Mouse (Mus musculus) lung, adult 18-20 months (tissue): ENCODE measurements around the gene Cdk11b.
"Not testable (repeated sequence)": the region's sequence is repeated elsewhere in the genome, so short reads cannot be mapped to it uniquely, and the experiment has no call there.

Experiments
- DNase-seq, 2 experiments: peaks; one replicate each; pipeline ENCODE4 v3.0.0; 2022; ENCODE audit warnings: mixed read lengths in 2 of 2

Cdk11b gene

DNA sequence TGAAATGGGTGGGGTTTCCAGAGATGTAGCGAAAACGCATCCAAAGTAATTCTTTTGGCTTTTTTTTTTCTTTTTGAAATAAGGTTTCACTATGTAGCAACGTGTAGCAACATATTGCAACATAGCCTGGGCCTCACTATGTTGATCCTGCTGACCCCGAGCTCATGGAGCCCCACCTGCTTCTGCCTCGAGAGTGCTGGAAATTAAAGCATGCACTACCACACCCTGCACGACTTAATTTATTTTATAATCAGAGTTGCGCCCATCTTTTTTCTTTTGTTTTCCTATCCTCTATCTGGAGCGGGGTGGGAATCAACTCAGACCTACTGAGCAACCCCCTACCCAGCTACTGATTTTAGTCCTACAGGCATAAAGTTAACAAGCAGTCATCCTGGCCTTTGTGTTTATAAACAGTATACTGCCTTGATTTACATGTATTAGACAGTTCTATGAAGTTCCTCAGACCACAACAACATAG lies 45.0 kb downstream of the Cdk11b start:
- DNase-seq = no peak

DNA sequence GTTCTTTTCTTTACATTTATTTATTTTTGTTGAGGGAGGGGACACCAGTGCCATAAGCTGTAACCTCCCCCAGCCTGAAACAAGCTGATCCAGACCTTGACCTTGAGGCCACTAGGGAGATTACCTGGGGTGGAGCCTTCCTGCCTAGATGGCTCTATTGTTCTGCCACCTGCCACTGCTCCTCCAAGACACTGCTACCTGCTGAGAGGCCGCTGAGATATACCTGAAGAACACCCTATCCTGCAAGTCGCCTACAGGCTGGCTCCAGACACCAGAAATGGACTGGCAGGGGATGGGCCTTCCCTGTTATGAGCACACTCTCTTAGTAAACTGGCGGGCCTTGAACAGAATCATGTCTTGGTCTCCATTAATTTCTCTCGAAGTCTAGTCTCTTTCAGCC lies 45.6 kb downstream of the Cdk11b start:
- not testable (repeated sequence) for DNase-seq

DNA sequence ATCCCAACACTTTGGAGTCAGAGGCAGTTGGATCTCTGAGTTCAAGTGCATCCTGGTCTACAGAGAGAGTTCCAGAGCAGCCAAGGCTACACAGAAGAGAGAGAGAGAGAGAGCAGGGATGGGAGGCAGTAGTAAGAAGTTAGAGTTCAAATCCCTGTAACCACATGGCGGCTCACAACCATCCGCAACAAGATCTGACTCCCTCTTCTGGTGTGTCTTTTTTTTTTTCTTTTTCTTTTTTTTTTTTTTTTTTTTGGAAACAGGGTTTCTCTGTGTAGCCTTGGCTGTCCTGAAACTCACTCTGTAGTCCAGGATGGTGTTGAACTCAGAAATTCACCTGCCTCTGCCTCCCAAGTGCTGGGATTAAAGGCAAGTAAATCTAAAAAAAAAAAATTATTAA lies 47.4 kb downstream of the Cdk11b start:
- DNase-seq = no peak

DNA sequence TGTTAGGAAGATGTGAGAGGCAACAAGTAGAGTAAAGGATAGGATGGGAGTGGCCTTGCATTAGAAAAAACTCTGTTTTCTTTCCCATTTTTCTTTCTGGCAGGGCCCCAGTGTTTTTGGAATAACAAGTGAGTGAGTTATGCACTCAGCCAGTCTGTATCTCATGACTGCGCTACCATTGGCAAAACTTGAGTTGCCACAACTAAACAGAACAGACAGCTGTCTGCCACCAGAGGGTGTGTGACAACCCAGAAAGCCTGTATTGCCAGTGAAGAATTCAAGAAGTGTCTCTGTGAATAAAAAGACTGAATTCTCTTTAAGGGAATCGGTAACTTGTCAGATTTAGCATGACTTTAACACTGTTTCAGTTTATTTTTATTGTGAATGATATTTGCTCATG lies 51.3 kb downstream of the Cdk11b start:
- DNase-seq = no peak

DNA sequence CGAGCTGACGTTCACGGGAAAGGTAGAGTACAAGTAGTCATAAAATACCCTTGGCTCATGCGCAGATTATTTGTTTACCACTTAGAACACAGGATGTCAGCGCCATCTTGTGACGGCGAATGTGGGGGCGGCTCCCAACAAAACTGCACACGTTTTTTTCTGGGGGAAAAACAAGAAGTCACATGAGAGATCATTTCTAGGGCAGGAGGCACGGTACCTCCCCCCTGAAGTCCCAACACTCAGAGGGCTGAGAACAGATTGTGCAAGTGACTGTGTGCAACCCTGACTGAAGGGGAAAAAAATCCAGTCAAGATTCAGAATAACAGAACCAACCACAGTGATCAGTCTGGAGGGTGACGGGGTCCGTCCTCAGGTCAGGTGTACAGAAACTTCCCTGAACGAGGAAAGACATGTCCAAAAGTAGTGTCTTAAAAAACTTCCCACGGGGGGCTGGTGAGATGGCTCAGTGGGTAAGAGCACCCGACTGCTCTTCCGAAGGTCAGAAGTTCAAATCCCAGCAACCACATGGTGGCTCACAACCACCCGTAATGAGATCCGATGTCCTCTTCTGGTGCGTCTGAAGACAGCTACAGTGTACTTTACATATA lies 59.1 kb downstream of the Cdk11b start:
- DNase-seq = not testable (repeated sequence)

DNA sequence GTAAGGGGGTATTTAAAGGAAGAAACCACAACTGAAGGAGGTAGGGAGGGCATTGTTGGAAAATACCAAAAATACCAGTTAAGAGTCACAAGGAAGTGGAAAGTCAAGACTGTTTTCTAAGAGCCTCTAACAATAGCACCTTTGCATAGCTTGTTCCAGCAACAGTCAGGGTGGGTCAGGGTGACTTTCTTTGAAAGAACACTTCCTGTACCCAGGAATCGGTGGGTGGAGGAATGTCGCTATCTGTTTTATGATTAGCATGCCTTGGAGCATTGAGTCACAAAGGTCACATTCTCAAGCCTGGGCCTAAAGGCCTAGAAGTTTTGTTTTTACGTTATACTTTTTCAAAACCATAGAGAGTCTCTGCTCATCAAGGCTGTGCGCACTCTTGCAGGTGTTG lies 63.1 kb downstream of the Cdk11b start:
- DNase-seq = not testable (repeated sequence)

DNA sequence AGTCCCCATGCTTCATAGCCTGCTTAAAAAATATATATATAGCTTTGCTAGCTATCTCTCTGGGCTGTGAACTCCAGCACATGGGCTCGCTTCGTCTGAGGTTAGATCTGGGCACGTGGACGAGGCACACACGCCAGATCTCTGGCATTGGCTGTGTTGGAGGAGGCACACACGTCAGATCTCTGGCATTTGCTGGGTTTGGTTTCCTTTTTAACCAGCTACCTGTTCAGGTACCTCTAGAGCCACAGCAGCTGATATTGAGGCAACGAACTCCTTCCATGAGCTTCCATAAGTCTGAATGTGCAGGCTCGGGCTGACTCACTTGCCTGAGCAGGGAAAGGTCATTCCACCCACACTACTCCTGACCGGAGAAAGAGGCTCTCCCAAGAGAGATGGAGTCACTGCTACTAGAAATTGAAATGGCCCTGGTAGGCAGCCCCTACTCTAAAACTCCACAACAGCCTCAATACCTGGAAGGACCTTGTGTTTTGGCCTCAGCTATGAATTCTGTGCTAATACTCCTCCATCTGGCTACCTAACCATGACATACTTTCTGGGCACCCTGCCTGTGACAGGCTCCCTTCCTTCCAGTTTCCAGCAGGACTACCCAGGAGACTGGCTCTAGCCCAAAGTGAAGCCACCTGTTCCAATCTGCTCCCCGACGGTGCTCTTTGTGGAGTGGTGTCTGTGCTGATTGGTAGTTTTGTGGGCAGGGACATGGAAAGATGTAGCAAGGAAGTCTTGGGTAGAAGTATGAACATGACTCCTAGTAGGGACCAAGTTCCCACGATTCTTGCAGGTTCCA lies 66.1 kb downstream of the Cdk11b start:
- no peak for DNase-seq

DNA sequence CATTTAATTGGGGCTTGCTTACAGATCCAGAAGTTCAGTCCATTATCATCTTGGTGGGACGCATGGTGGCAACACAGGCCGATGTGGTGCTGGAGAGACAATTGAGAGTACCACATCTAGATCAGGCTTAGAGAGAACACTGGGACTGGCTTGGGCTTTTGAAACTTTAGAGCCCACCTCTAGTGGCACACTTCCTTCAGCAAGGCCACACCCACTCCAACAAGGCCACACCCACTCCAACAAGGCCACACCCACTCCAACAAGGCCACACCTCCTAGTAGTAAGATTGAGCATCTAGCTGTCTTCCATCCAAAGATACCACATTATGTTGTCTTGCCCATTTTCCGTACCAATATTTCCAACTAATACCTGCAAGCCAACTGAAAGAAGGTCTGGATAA lies 67.8 kb downstream of the Cdk11b start:
- DNase-seq = no peak

DNA sequence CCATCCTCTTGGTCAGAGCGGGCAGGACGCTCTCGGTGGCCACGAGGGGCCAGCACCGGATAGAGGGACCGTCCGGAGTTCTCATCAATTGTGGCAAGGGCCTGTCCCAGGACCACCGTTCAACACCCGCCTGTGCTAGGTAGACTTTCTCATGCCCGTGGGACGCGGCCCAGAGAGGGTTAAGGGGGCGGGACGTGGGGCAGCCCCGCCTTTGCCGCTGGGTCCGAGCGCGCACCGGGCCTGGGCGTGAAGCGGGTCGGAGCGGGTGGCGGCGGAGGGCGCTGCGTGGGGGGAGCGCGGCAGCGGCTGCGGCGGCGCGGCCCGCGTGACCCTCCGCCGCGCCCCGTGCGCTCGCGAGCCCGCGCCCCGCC lies 69.4 kb downstream of the Cdk11b start, which contains the start of gene Fndc10:
Gene Fndc10 (plus strand): TSS at position 232 of the 371 bp plus-strand sequence.
- peak; percentile 52 to 53 for DNase-seq

DNA sequence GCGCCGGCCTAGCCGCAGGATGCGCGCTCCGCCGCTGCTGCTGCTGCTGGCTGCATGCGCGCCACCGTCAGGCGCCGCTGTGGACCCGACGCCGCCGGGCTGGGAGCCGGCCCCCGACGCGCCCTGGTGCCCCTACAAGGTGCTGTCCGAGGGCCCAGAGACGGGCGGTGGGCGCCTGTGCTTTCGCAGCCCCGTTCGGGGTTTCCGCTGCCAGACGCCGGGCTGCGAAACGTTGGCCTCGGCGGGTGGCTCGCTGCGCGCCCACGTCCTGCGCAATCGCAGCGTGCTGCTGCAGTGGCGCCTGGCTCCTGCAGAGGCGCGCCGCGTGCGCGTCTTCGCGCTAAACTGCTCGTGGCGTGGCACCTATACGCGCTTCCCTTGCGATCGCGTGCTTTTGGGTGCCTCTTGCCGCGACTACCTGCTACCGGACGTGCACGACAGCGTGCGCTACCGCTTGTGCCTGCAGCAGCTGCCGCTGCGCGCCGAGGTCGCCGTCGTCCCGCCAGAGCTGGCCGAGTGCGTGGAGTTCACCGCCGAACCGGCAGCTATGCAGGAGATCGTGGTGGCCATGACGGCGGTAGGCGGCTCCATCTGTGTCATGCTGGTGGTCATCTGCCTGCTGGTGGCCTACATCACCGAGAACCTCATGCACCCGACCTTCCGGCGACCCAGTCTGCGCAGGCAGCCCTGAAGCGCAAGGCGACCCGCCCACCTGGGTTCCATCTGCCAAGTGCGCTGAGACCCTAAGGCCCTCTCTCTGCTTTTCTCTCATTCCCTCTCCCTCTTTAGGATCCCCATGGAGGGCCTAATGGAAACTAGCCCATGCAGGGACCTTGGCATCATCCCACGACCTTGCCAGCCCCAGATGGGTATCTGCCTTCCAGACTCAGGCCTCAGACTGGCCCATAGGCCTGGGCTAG lies 70.1 kb downstream of the Cdk11b start:
- DNase-seq = peak; percentile 36 to 43

DNA sequence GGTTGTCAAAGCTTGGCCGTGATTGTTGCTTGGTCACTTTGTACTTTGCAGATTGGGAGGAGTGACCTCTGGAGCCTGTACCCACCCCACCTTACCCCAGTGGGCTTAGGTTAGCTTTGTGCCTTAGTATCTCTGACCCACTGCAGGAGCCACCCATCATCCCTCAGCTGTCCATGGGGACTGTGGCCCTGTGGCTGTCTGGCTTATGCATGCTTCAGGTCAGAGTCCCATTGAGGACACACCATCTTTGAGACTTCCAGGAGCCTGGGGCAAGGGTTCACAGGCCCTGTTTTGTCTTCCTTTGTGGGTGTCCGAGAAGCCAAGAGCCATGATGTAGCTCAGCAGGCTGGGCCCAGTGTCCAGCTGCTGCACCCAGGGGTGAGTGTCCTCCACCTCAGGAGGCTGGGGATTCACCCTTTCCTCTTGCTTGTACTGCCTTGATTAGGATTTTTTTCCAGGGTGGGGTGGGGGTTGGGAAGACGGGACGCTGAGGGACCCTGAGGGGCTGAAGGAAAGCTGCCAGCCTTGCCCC lies 70.9 kb downstream of the Cdk11b start:
- DNase-seq = no peak

DNA sequence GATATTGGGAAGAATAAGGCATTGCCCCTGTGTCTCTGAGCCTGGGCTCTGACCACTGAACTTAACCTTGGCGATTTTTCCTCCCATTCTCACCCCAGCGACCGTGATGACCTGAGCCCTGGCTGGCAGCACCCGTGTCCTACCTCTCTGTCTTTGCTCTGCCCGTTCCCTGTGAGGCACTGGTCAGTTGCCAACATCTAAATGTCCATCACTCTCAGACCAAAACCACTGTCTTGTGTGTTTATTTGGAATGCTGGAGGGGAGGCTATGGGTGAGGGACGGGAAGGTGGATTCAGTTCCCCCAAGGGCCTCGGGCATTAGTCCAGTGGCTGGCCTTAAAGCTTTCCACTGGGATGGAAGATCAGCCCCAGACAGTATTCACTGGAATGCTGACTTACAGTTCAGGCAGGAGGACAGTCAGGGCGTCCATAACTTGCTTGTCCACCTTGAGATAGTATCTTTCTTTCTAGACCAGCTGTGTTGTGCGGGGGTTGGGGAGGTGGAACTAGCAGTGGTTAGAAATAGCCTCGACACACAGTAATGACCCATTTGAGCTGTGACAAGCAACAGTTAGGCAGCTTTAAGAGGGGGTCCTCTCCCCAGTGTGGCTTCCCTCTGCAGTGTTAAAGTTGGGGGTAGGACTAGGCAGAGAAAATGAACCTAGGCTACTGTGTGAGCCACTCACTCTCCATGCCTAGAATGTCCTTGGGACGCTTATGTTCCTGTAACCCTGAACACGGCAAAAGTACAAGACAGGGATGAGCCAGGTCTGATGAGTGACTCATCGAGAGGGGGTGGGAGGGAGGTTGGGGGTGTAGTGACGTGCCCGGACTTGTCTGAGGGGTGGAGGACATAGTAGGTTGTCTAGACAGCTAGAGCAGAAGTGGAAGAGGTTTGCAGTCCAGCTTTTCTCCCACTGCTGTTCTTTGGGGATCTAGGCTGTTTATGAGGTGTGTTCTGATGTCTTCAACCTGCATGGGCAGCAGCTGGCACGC lies 71.9 kb downstream of the Cdk11b start:
- no peak for DNase-seq
